ENCODE assay signal across 8 mouse cellular contexts in genomic region chr10:75559676-75560548, GRCm38 (mm10). TPM values are rescaled to one million over a fixed set of nuclear protein-coding genes. Genes with fewer than 3 reads are reported as not detected.
DNase-seq lines count a peak whose midpoint lies in the region; ATAC-seq lines count a peak whose summit lies in the region.

Gene Lrrc75b (minus strand): TSS chr10:75560330.

- DNase-seq in lung, adult 18-20 months, result peak; percentile 40 to 50
- DNase-seq in lung, postnatal 14 days, result no peak
- DNase-seq in cerebellum, adult 9-10 months, result peak; percentile 82
- DNase-seq in gastrocnemius, adult 8-10 months (ENCODE audit: low spot score in 2 of 2), result peak; percentile 15 to 59
- DNase-seq in left cerebral cortex, postnatal 10 days (ENCODE audit: extremely low spot score in 1 of 2, low spot score in 2 of 2), result peak in 1 of 2 experiments; percentile 69
- DNase-seq in midbrain, embryonic 10.5 days (ENCODE audit: low spot score), result peak; percentile 64

- H3K4me2 ChIP-seq in hindbrain, embryonic 16.5 days (ENCODE audit: low read length), result peak within 1 kb of the TSS; percentile 89
- H3K4me2 ChIP-seq in stomach, embryonic 15.5 days, result peak within 1 kb of the TSS; percentile 98

- peak within 1 kb of the TSS; percentile 94 for H3K9ac ChIP-seq in hindbrain, embryonic 16.5 days (ENCODE audit: low read depth, low read length)
- H3K9ac ChIP-seq in stomach, embryonic 15.5 days, result peak within 1 kb of the TSS; percentile 48

- H3K4me1 ChIP-seq in hindbrain, embryonic 16.5 days (ENCODE audit: control insufficient read depth, insufficient read depth, low read depth, low read length), result peaks cover 40% of the 10 kb centered on the region
- H3K4me1 ChIP-seq in midbrain, embryonic 10.5 days, result peaks cover 36% of the 10 kb centered on the region
- peaks cover 16% of the 10 kb centered on the region; the same call in 1 of the 2 replicates for H3K4me1 ChIP-seq in stomach, embryonic 15.5 days

- ATAC-seq in hindbrain, embryonic 16.5 days, result peak; percentile 63
- peak; percentile 14; the same call in 1 of the 2 replicates for ATAC-seq in stomach, embryonic 15.5 days (ENCODE audit: insufficient read depth, low FRiP score, low read depth)

- H3K36me3 ChIP-seq in hindbrain, embryonic 16.5 days (ENCODE audit: control insufficient read depth, insufficient read depth, low read length), result peaks cover 14% of the 10 kb centered on the region
- H3K36me3 ChIP-seq in midbrain, embryonic 10.5 days, result no peaks in the 10 kb centered on the region
- no peaks in the 10 kb centered on the region for H3K36me3 ChIP-seq in stomach, embryonic 15.5 days

- peak within 1 kb of the TSS; percentile 73 for H3K4me3 ChIP-seq in hindbrain, embryonic 16.5 days (ENCODE audit: low read length)
- peak within 1 kb of the TSS; percentile 74 for H3K4me3 ChIP-seq in midbrain, embryonic 10.5 days
- H3K4me3 ChIP-seq in stomach, embryonic 15.5 days (replicated peaks), result peak within 1 kb of the TSS; percentile 56

- H3K27me3 ChIP-seq in hindbrain, embryonic 16.5 days (replicated peaks; ENCODE audit: control insufficient read depth, insufficient read depth, low read length), result no peaks in the 10 kb centered on the region
- H3K27me3 ChIP-seq in midbrain, embryonic 10.5 days (ENCODE audit: low read depth, poor library complexity, severe bottlenecking), result peaks cover 84% of the 10 kb centered on the region
- peaks cover 27% of the 10 kb centered on the region for H3K27me3 ChIP-seq in stomach, embryonic 15.5 days (replicated peaks)

- intact Hi-C loops in left cerebral cortex, postnatal 10 days (cut with DNase I), result no loop called here

- H3K27ac ChIP-seq in hindbrain, embryonic 16.5 days (ENCODE audit: low read depth, low read length), result peak within 1 kb of the TSS; percentile 97
- H3K27ac ChIP-seq in midbrain, embryonic 10.5 days (replicated peaks), result peak within 1 kb of the TSS; percentile 86
- no peak within 1 kb of the TSS for H3K27ac ChIP-seq in stomach, embryonic 15.5 days

- no peaks in the 10 kb centered on the region for H3K9me3 ChIP-seq in hindbrain, embryonic 16.5 days (ENCODE audit: control insufficient read depth, low read length)
- no peaks in the 10 kb centered on the region for H3K9me3 ChIP-seq in midbrain, embryonic 10.5 days (replicated peaks)
- H3K9me3 ChIP-seq in stomach, embryonic 15.5 days, result no peaks in the 10 kb centered on the region

- under 1% methylated on average over 69 of the region's 75 CpGs for WGBS in hindbrain, embryonic 16.5 days
- under 1% methylated on average over 74 of the region's 75 CpGs for WGBS in midbrain, embryonic 10.5 days
- WGBS in stomach, embryonic 15.5 days, result 1% methylated on average over 75 of the region's 75 CpGs

RNA-seq across cellular contexts. Expression of gene Lrrc75b, which starts in this region (rescaled TPM):
- under 1 TPM in 1 of 4 experiments, not detected in 3; 0.07 TPM for total RNA-seq in gastrocnemius, adult 8-10 months (2022)
- 38.9 and 44.7 TPM in 2 replicates for polyA plus RNA-seq in hindbrain, embryonic 16.5 days (2015; fragmentation: Nextera tagmentation; extraction: Ambion mirVana)
- 10 to 100 TPM; 21.3 to 27.5 TPM for total RNA-seq in left cerebral cortex, postnatal 10 days (2021)
- 1.6 and 3.8 TPM in 2 replicates for polyA plus RNA-seq in midbrain, embryonic 10.5 days (2016; fragmentation: Nextera tagmentation; extraction: Ambion mirVana)
- 1.6 and 2.6 TPM in 2 replicates for polyA plus RNA-seq in stomach, embryonic 15.5 days (2015; fragmentation: Nextera tagmentation; extraction: Ambion mirVana)

Comparison
In these comparisons a context has a peak if more than half of its experiments do, and no peak if none do; other contexts are left out.
1. RNA of gene Lrrc75b (total RNA-seq): 21.3 to 27.5 TPM in left cerebral cortex, postnatal 10 days; 0.07 TPM in gastrocnemius, adult 8-10 months; every median in the first group is over 10 times any median in the second.
2. Peak in DNase-seq in gastrocnemius, adult 8-10 months; RNA of the gene not detected or under 1 TPM.
3. Peak in every context shown above with its lines, with median percentiles within 50 percentile points of each other: H3K4me3 ChIP-seq.